Mouse (Mus musculus): Measurements from ENCODE around the gene Syf2. TPM values are rescaled to one million over a fixed set of nuclear protein-coding genes. Genes with fewer than 3 reads are reported as not detected.
"Not testable (repeated sequence)": the region's sequence is repeated elsewhere in the genome, so short reads cannot be mapped to it uniquely, and the experiment has no call there.

Syf2 gene
- total and polyA plus RNA-seq, 2 experiments from 2014 or later, result 19.2 to 70.7 TPM

DNA sequence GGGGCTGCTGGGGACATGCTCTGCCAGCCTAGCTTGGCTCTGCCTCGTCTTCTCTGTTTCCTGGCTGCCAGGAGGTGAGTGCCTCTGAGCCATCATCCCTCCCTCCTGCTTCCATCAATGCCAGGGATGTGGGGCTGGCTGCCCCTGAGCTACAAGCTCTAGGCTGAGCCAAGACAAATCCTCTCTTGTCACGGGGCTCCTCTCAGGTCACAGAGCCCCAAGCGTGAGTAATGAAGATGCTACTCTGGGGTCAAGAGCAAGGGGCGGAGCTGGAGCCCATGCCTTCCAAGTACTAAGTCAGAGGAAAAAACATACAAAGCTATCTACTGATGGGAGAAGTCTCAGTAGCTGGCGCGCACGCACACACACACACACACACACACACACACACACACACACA is 27.7 kb upstream of the Syf2 start:
- 66% methylated on average over 7 of the region's 7 CpGs for WGBS
- ATAC-seq, result no peak
- Histone ChIP-seq H3K4me3 (ENCODE audit: low read length) (no peak overlapping the region), H3K27ac (no peak overlapping the region), H3K4me1 (ENCODE audit: insufficient read depth, low read length) (no peaks in the 10 kb centered on the region), H3K27me3 (ENCODE audit: insufficient read depth, low read length) (no peaks in the 10 kb centered on the region), H3K9me3 (ENCODE audit: low read length) (no peaks in the 10 kb centered on the region), H3K4me2 (ENCODE audit: low read depth, low read length) (no peak overlapping the region), H3K9ac (replicated peaks; ENCODE audit: low read length) (no peak overlapping the region), H3K36me3 (ENCODE audit: insufficient read depth, low read length) (peaks cover 80% of the 10 kb centered on the region)
- TF ChIP-seq CTCF (IDR thresholded peaks at IDR 0.05; ENCODE audit: low read depth), result no peak
- DNase-seq (ENCODE audit: low spot score), result no peak

DNA sequence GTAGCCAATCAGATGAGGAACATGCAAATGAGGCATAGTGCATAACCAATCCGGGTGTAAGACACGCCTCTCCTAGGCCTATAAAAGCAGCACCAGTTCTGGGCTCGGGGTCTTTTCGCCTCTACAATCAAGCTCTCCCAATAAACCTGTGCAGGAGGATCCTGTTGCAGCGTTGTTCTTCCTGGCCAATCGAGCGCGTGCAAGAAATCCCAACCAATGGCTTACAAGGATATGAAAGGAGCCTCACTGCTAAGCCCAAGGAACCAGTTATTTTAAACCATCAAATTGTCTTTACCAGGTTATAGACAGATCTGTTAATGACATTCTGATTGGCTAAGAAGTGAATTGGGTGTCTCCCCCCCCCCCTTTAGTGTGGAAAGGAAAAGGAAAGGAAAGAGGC is 19.3 kb upstream of the Syf2 start:
- not testable (repeated sequence) for H3K4me2 ChIP-seq (ENCODE audit: low read depth, low read length); H3K4me3 ChIP-seq (ENCODE audit: low read length); H3K27ac ChIP-seq; DNase-seq (ENCODE audit: low spot score); H3K27me3 ChIP-seq (ENCODE audit: insufficient read depth, low read length); H3K9ac ChIP-seq (replicated peaks; ENCODE audit: low read length); ATAC-seq; H3K9me3 ChIP-seq (ENCODE audit: low read length); H3K4me1 ChIP-seq (ENCODE audit: insufficient read depth, low read length)
- WGBS, result 95% methylated on average over 6 of the region's 8 CpGs
- H3K36me3 ChIP-seq (ENCODE audit: insufficient read depth, low read length), result peaks cover 28% of the 10 kb centered on the region

DNA sequence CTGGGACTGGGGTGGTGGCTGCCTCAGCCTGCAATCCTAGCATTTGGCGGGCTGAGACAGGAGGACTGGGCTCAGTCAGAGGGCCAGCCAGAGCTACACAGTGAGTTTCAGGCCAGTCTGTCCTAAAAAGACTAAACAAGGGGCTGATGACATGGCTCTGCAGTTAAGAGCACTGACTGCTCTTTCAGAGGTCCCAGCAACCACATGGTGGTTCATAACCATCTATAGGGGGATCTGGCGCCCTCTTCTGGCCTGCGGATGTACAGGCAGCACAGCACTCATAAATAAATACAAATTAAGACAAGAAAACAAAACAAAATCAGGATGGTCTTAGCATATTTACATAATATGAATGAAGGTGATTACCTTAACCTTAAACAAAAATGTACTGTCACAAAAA is 17.3 kb upstream of the Syf2 start:
- ATAC-seq, result 0 out of 2 replicates have a peak, but pooled peaks have one; percentile 18
- Histone ChIP-seq H3K36me3 (ENCODE audit: insufficient read depth, low read length) (peaks cover 12% of the 10 kb centered on the region), H3K27ac (no peak overlapping the region), H3K4me2 (ENCODE audit: low read depth, low read length) (peak overlapping the region; percentile 71), H3K27me3 (ENCODE audit: insufficient read depth, low read length) (no peaks in the 10 kb centered on the region), H3K4me1 (ENCODE audit: insufficient read depth, low read length) (0 out of 2 replicates have a peak, but pooled peaks cover 5% of the 10 kb centered on the region), H3K9me3 (ENCODE audit: low read length) (no peaks in the 10 kb centered on the region), H3K9ac (replicated peaks; ENCODE audit: low read length) (no peak overlapping the region), H3K4me3 (ENCODE audit: low read length) (peak overlapping the region; percentile 90)
- peak; percentile 82 for DNase-seq (ENCODE audit: low spot score)
- WGBS, result 29% methylated on average over 3 of the region's 3 CpGs
- peak; percentile 84 for TF ChIP-seq CTCF (IDR thresholded peaks at IDR 0.05; ENCODE audit: low read depth)

DNA sequence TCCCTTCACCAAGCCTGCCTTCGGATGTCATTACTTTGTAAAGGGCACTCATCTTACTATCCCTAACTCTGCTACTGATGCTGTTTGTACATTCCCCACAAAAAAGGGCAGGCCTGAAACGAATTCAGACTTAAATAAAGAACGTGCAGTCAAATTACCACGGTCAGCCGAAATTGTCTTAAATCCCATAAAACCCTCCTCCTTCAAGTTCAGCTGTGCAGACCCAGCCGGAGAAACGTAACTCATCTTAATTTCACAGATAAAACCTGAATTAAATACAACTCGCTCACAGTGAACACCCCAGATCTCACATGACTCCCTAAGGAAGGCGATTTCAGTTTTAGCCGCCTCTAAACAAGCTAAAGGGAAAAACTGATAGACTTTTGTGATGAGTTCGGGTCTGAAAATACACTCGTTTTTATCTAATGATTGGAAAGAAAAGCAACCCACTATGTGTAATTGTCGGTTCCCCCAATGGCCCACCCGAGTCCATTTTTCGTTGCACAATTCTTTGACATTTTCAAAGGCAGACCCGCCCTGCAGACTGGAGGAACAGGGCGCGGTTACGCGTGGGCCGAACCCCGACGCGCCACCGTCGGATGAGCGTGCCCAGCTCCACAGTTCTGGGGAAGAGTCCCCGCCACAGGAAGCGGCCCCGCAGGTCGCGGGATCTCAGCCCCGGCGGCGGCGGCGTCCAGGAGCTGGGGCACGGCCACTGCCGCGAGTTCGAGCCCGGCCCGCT is 16.4 kb upstream of the Syf2 start:
- Histone ChIP-seq H3K4me3 (ENCODE audit: low read length) (peak overlapping the region; percentile 90), H3K9me3 (ENCODE audit: low read length) (no peaks in the 10 kb centered on the region), H3K4me1 (ENCODE audit: insufficient read depth, low read length) (0 out of 2 replicates have a peak, but pooled peaks cover 5% of the 10 kb centered on the region), H3K27ac (peak overlapping the region; percentile 91), H3K4me2 (ENCODE audit: low read depth, low read length) (peak overlapping the region; percentile 71), H3K36me3 (ENCODE audit: insufficient read depth, low read length) (peaks cover 3% of the 10 kb centered on the region; the same call in 1 of the 2 replicates), H3K27me3 (ENCODE audit: insufficient read depth, low read length) (no peaks in the 10 kb centered on the region), H3K9ac (replicated peaks; ENCODE audit: low read length) (peak overlapping the region; percentile 89)
- ATAC-seq, result peak; percentile 64
- TF ChIP-seq CTCF (IDR thresholded peaks at IDR 0.05; ENCODE audit: low read depth), result no peak
- WGBS, result 1% methylated on average over 43 of the region's 43 CpGs
- DNase-seq (ENCODE audit: low spot score), result no peak

DNA sequence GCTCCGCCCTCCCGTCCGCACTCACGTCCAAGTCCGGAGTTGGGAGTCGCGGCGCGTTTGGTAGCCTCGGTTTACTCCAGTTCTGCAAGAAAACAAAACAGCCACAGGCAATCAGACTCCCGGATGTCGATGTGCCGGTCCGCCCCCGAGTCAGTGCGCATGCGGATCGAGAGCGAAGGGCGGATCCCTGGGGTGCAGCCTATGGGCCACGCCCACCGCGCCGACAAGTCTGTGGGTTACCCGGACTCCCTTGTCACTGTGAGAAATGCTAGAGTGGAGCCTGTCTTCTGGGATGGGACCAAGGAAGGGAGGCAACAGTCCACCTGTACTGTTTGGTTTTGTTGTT is 15.9 kb upstream of the Syf2 start, which contains the start of gene Tmem50a:
TSS of gene Tmem50a (minus strand) at position 161 of the 346 bp plus-strand sequence.
- WGBS, result under 1% methylated on average over 25 of the region's 25 CpGs
- H3K4me1 ChIP-seq (ENCODE audit: insufficient read depth, low read length), result 0 out of 2 replicates have a peak, but pooled peaks cover 5% of the 10 kb centered on the region
- peak within 1 kb of the TSS; percentile 89 for H3K9ac ChIP-seq (replicated peaks; ENCODE audit: low read length)
- H3K27me3 ChIP-seq (ENCODE audit: insufficient read depth, low read length), result no peaks in the 10 kb centered on the region
- no peaks in the 10 kb centered on the region for H3K36me3 ChIP-seq (ENCODE audit: insufficient read depth, low read length)
- H3K4me2 ChIP-seq (ENCODE audit: low read depth, low read length), result peak within 1 kb of the TSS; percentile 71
- peak; percentile 90 for ATAC-seq
- peak; percentile 96 for DNase-seq (ENCODE audit: low spot score)
- no peak for TF ChIP-seq CTCF (IDR thresholded peaks at IDR 0.05; ENCODE audit: low read depth)
- peak within 1 kb of the TSS; percentile 90 for H3K4me3 ChIP-seq (ENCODE audit: low read length)
- H3K27ac ChIP-seq, result peak within 1 kb of the TSS; percentile 91
- no peaks in the 10 kb centered on the region for H3K9me3 ChIP-seq (ENCODE audit: low read length)

DNA sequence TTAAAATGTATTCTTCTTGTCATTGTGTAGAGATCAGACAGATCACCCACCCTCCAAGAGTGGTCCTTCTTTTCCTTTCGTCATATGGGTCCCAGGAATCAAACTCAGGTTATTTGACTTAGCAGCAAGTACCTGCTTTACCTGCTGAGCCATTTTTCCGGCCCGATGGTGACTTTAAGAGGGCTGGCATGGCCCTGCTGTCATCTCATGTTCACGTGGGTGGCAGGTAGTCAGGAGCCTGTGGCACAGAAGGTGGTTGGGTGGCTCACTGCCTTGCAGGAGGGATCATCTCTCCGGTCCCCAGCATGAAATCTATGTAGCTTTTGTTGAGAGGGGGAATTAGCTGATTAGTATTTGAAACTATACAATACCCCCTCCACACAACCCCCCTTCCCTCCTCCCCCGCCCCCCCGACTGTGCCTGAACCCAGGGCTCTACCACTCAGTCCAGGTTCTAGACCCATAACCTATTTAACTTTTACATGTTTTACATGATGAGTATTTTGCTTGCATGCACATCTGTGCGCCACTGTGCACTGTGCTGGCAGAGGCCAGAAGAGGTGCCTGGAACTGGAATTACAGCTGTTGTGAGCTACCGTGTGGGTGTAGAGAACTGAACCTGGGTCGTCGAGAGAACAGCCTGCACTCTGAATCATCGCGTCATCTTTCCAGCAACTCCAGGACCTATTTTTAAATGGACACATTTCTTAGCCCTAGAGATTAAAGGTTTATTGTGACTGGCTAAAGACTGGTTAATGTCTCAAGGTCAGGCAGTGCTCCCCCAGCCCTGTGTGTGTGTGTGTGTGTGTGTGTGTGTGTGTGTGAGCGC is 15.3 kb upstream of the Syf2 start:
- no peaks in the 10 kb centered on the region for H3K9me3 ChIP-seq (ENCODE audit: low read length)
- peak overlapping the region; percentile 89; the same call in 1 of the 2 replicates for H3K9ac ChIP-seq (replicated peaks; ENCODE audit: low read length)
- H3K4me1 ChIP-seq (ENCODE audit: insufficient read depth, low read length), result 0 out of 2 replicates have a peak, but pooled peaks cover 5% of the 10 kb centered on the region
- H3K27me3 ChIP-seq (ENCODE audit: insufficient read depth, low read length), result no peaks in the 10 kb centered on the region
- H3K4me2 ChIP-seq (ENCODE audit: low read depth, low read length), result peak overlapping the region; percentile 71
- no peak for TF ChIP-seq CTCF (IDR thresholded peaks at IDR 0.05; ENCODE audit: low read depth)
- ATAC-seq, result peak; percentile 50
- peak overlapping the region; percentile 91; the same call in 1 of the 2 replicates for H3K27ac ChIP-seq
- peak; percentile 23 for DNase-seq (ENCODE audit: low spot score)
- H3K4me3 ChIP-seq (ENCODE audit: low read length), result peak overlapping the region; percentile 90
- WGBS, result 59% methylated on average over 14 of the region's 14 CpGs
- no peaks in the 10 kb centered on the region for H3K36me3 ChIP-seq (ENCODE audit: insufficient read depth, low read length)
